8 mouse cellular contexts compared by ENCODE assay signal in the genomic region with DNA sequence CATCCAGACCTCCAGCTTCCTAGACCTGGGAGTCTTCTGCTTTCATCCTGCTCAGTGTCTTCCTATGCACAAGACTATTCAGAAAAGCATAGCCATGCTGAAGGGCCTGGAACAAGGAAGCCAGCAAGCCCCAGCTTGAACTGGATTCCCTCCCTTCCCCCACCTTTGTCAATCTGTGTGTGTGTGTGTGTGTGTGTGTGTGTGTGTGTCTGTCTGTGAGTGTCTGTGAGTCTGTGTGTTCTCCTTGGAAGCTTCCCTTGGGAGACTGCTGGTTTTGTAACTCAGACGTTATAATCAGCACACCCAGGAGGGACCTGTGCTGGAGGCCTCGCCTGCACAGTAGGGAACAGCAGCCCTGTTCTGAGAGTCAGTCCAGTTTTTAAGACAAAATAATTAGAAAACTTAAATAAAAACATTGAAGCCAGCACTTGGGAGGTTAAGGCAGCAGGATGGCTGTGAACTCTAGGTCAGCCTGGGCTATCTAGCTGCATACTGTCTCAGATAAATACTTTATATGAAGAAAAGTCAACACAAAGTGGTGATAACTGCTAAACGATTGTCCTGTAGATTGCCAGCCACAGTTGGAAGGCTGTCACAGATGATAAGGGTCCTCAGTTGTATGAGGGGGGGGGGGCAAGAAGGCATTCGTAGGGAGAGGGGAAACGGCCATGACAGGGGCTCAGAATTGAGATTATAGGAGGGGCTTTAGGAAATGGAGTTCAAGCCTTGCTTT. TPM values are rescaled to one million over a fixed set of nuclear protein-coding genes. Genes with fewer than 3 reads are reported as not detected.
A peak's percentile ranks its signal among the peaks of the same experiment; 100 is the strongest.
DNase-seq lines count a peak whose midpoint lies in the region; ATAC-seq and TF ChIP-seq lines count a peak whose summit lies in the region.

No protein-coding gene starts in this region.

- no peaks in the 10 kb centered on the region for H3K9me3 ChIP-seq in forebrain, postnatal 0 days (ENCODE audit: low read length)
- H3K9me3 ChIP-seq in liver, embryonic 14.5 days (ENCODE audit: control insufficient read depth, low read length): no peaks in the 10 kb centered on the region

- no peak overlapping the region for H3K4me3 ChIP-seq in spleen, adult 2 months (ENCODE audit: extremely low read depth, insufficient read depth, insufficient read length)
- no peak overlapping the region for H3K4me3 ChIP-seq in forebrain, postnatal 0 days (ENCODE audit: low read depth, low read length)
- H3K4me3 ChIP-seq in liver, embryonic 14.5 days (ENCODE audit: insufficient read depth in 1 of 2, low read depth in 2 of 2, low read length in 2 of 2): peak overlapping the region; percentile 32 to 74

- 37% methylated on average over 5 of the region's 5 CpGs for WGBS in spleen, adult 2 months
- WGBS in forebrain, postnatal 0 days: 65% methylated on average over 5 of the region's 5 CpGs
- 5% methylated on average over 5 of the region's 5 CpGs for WGBS in liver, embryonic 14.5 days (ENCODE audit: insufficient replicate concordance)

- DNase-seq in spleen, adult 2 months (ENCODE audit: low read depth in 1 of 2, low spot score in 2 of 2): no peak
- DNase-seq in spleen, postnatal 14 days (ENCODE audit: low spot score in 2 of 2): no peak
- DNase-seq in forebrain, postnatal 0 days: no peak
- no peak for DNase-seq in liver, embryonic 14.5 days (ENCODE audit: low read depth in 3 of 3, low spot score in 3 of 3)
- DNase-seq in yolk sac, embryonic 10.5 days (ENCODE audit: low spot score): peak; percentile 26
- no peak for DNase-seq in cerebellum, postnatal 36 days
- DNase-seq in gastrocnemius, postnatal 14 days: no peak

- no peak for ATAC-seq in forebrain, postnatal 0 days
- no peak for ATAC-seq in liver, embryonic 14.5 days (ENCODE audit: insufficient read depth)
- no peak for ATAC-seq in activated CD4-positive, CD25-positive, alpha-beta regulatory T cell, adult 4 months

- peaks cover 22% of the 10 kb centered on the region; the same call in 1 of the 2 replicates for H3K4me1 ChIP-seq in spleen, adult 2 months (ENCODE audit: control insufficient read depth, insufficient read depth, insufficient read length)
- H3K4me1 ChIP-seq in forebrain, postnatal 0 days (ENCODE audit: insufficient read depth): 0 out of 2 replicates have a peak, but pooled peaks cover 4% of the 10 kb centered on the region
- peaks cover 10 to 33% of the 10 kb centered on the region in 2 experiments for H3K4me1 ChIP-seq in liver, embryonic 14.5 days (replicated peaks; ENCODE audit: control insufficient read depth in 2 of 2, insufficient read depth in 2 of 2, low read length in 1 of 2)

- TF ChIP-seq EP300 in liver, embryonic 14.5 days (IDR thresholded peaks at IDR 0.05; ENCODE audit: low read depth): peak; percentile 41

- TF ChIP-seq CTCF in spleen, adult 2 months (IDR thresholded peaks at IDR 0.05; ENCODE audit: extremely low read depth, insufficient read depth, insufficient read length, insufficient replicate concordance): no peak
- no peak for TF ChIP-seq CTCF in forebrain, postnatal 0 days (IDR thresholded peaks at IDR 0.05; ENCODE audit: low read depth)
- TF ChIP-seq CTCF in liver, embryonic 14.5 days (IDR thresholded peaks at IDR 0.05; ENCODE audit: low read depth): no peak

- 0 out of 2 replicates have a peak overlapping the region, but pooled peaks have one; percentile 0 for H3K9ac ChIP-seq in forebrain, postnatal 0 days
- peak overlapping the region; percentile 19 for H3K9ac ChIP-seq in liver, embryonic 14.5 days (replicated peaks)

- peak overlapping the region; percentile 56 for H3K27ac ChIP-seq in spleen, adult 2 months (ENCODE audit: insufficient read depth, low read length)
- H3K27ac ChIP-seq in forebrain, postnatal 0 days (ENCODE audit: low read depth, low read length): no peak overlapping the region
- H3K27ac ChIP-seq in liver, embryonic 14.5 days: peak overlapping the region; percentile 56

- intact Hi-C loops in gastrocnemius, postnatal 14 days (cut with DNase I; ENCODE audit: low total_unique reads): no loop called here

- H3K36me3 ChIP-seq in spleen, adult 2 months (ENCODE audit: control insufficient read depth, insufficient read depth, low read length): peaks cover 10% of the 10 kb centered on the region
- H3K36me3 ChIP-seq in forebrain, postnatal 0 days (ENCODE audit: insufficient read depth): peaks cover 16% of the 10 kb centered on the region
- H3K36me3 ChIP-seq in liver, embryonic 14.5 days (replicated peaks; ENCODE audit: control insufficient read depth, insufficient read depth, low read depth): peaks cover 25% of the 10 kb centered on the region

- H3K27me3 ChIP-seq in spleen, adult 2 months (ENCODE audit: control insufficient read depth, insufficient read depth, low read length): no peaks in the 10 kb centered on the region
- no peaks in the 10 kb centered on the region; the same call in 1 of the 2 replicates for H3K27me3 ChIP-seq in forebrain, postnatal 0 days (ENCODE audit: insufficient read depth, low read length)
- no peaks in the 10 kb centered on the region for H3K27me3 ChIP-seq in liver, embryonic 14.5 days (ENCODE audit: control insufficient read depth, insufficient read depth, low read length)

- no peak for TF ChIP-seq POLR2A in spleen, adult 2 months (IDR thresholded peaks at IDR 0.05; ENCODE audit: low read depth, low read length)

- H3K4me2 ChIP-seq in forebrain, postnatal 0 days (ENCODE audit: low read depth): peak overlapping the region; percentile 73
- peak overlapping the region; percentile 68 for H3K4me2 ChIP-seq in liver, embryonic 14.5 days (ENCODE audit: low read depth)

RNA-seq across cellular contexts. Expression of a gene that starts 2.3 kb away (rescaled TPM):
- 152 and 245 TPM in 2 replicates for polyA plus RNA-seq in spleen, adult 2 months (2012; rRNA removed)
- total RNA-seq in forebrain, postnatal 0 days (2014; rRNA removed): 88.0 and 127 TPM in 2 replicates
- 50.6 and 68.5 TPM in 2 replicates for polyA plus RNA-seq in forebrain, postnatal 0 days (2015; fragmentation: Nextera tagmentation; extraction: Ambion mirVana)
- polyA plus RNA-seq in liver, embryonic 14.5 days (2012; rRNA removed): 58.9 and 70.9 TPM in 2 replicates
- polyA plus RNA-seq in liver, embryonic 14.5 days (2014; fragmentation: Nextera tagmentation; extraction: Ambion mirVana): 50.3 and 55.4 TPM in 2 replicates
- total RNA-seq in gastrocnemius, postnatal 14 days (2021): 10 to 100 TPM; 42.6 to 58.9 TPM
- 10 to 100 TPM; 13.7 to 15.0 TPM for polyA plus RNA-seq in activated CD4-positive, CD25-positive, alpha-beta regulatory T cell, adult 4 months (2017; shearing (Covaris generic))

RNA-seq across cellular contexts. Expression of a gene that starts 23.3 kb away (rescaled TPM):
- 10.7 and 16.2 TPM in 2 replicates for polyA plus RNA-seq in spleen, adult 2 months (2012; rRNA removed)
- total RNA-seq in forebrain, postnatal 0 days (2014; rRNA removed): 92.7 and 105 TPM in 2 replicates
- 47.3 and 56.7 TPM in 2 replicates for polyA plus RNA-seq in forebrain, postnatal 0 days (2015; fragmentation: Nextera tagmentation; extraction: Ambion mirVana)
- polyA plus RNA-seq in liver, embryonic 14.5 days (2012; rRNA removed): 0.57 and 0.75 TPM in 2 replicates
- 0.66 and 1.2 TPM in 2 replicates for polyA plus RNA-seq in liver, embryonic 14.5 days (2014; fragmentation: Nextera tagmentation; extraction: Ambion mirVana)
- 10 to 100 TPM; 38.3 to 48.7 TPM for total RNA-seq in gastrocnemius, postnatal 14 days (2021)
- 1 to 10 TPM; 6.6 to 6.9 TPM for polyA plus RNA-seq in activated CD4-positive, CD25-positive, alpha-beta regulatory T cell, adult 4 months (2017; shearing (Covaris generic))

RNA-seq across cellular contexts. Expression of a gene that starts 29.9 kb away (rescaled TPM):
- 0.07 and 0.14 TPM in 2 replicates for polyA plus RNA-seq in spleen, adult 2 months (2012; rRNA removed)
- not detected in 2 replicates for total RNA-seq in forebrain, postnatal 0 days (2014; rRNA removed)
- not detected in 2 replicates for polyA plus RNA-seq in forebrain, postnatal 0 days (2015; fragmentation: Nextera tagmentation; extraction: Ambion mirVana)
- polyA plus RNA-seq in liver, embryonic 14.5 days (2012; rRNA removed): 0.01 and 0.02 TPM in 2 replicates
- 0.08 TPM in 1 of 2 replicates, not detected in the other for polyA plus RNA-seq in liver, embryonic 14.5 days (2014; fragmentation: Nextera tagmentation; extraction: Ambion mirVana)
- total RNA-seq in gastrocnemius, postnatal 14 days (2021): not detected
- polyA plus RNA-seq in activated CD4-positive, CD25-positive, alpha-beta regulatory T cell, adult 4 months (2017; shearing (Covaris generic)): not detected

RNA-seq across cellular contexts. Expression of a gene that starts 57.8 kb away (rescaled TPM):
- polyA plus RNA-seq in spleen, adult 2 months (2012; rRNA removed): 62.1 and 95.5 TPM in 2 replicates
- total RNA-seq in forebrain, postnatal 0 days (2014; rRNA removed): 92.2 and 96.0 TPM in 2 replicates
- polyA plus RNA-seq in forebrain, postnatal 0 days (2015; fragmentation: Nextera tagmentation; extraction: Ambion mirVana): 143 and 158 TPM in 2 replicates
- polyA plus RNA-seq in liver, embryonic 14.5 days (2012; rRNA removed): 19.2 and 22.2 TPM in 2 replicates
- 38.4 and 40.4 TPM in 2 replicates for polyA plus RNA-seq in liver, embryonic 14.5 days (2014; fragmentation: Nextera tagmentation; extraction: Ambion mirVana)
- 10 to 100 TPM; 22.4 to 24.6 TPM for total RNA-seq in gastrocnemius, postnatal 14 days (2021)
- polyA plus RNA-seq in activated CD4-positive, CD25-positive, alpha-beta regulatory T cell, adult 4 months (2017; shearing (Covaris generic)): 10 to 100 TPM; 47.3 to 60.5 TPM

Comparison
In these comparisons a context has a peak if more than half of its experiments do, and no peak if none do; other contexts are left out.
1. H3K4me3 ChIP-seq: peak in liver, embryonic 14.5 days (2 of 2); none in spleen, adult 2 months (single experiment) and forebrain, postnatal 0 days (single experiment).